Mouse (Mus musculus): ENCODE data around the gene Zdhhc15. TPM values are rescaled to one million over a fixed set of nuclear protein-coding genes. Genes with fewer than 3 reads are reported as not detected.

Zdhhc15 gene
- polyA plus RNA-seq, 1 experiment from 2014 or later = 9.2 TPM

DNA sequence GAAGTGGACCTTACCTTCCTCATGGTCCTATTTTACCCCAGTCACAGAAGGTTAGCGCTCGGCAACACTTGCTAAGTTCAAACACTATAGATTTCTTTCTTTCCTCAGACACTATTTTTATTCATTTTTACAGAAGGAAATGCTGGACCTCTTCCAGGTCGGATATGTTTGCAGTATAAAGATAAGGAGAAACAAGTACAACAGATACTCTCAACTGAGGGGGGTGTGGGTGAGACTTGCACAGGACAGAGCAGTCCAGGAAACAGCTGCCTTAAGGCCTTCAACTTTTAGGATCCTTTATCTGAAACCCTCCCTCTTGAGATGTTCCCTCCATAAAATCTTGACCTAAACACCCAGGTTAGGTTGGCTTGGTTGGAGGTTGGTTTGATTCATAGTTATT lies 103.4 kb downstream of the Zdhhc15 start:
- Histone ChIP-seq H3K4me3 (ENCODE audit: low read depth, low read length) (no peak overlapping the region), H3K4me2 (no peak overlapping the region), H3K9me3 (replicated peaks; ENCODE audit: control insufficient read depth, low read length) (no peaks in the 10 kb centered on the region), H3K27me3 (ENCODE audit: control insufficient read depth, insufficient read depth, low read length) (no peaks in the 10 kb centered on the region), H3K9ac (ENCODE audit: low read depth, low read length) (no peak overlapping the region), H3K36me3 (ENCODE audit: control insufficient read depth, insufficient read depth, low read length) (no peaks in the 10 kb centered on the region), H3K27ac (ENCODE audit: low read depth, low read length) (no peak overlapping the region), H3K4me1 (ENCODE audit: control insufficient read depth, insufficient read depth, low read length) (no peaks in the 10 kb centered on the region)
- WGBS (ENCODE audit: insufficient replicate concordance) = 57% methylated on average over 3 of the region's 3 CpGs
- ATAC-seq (replicated peaks; ENCODE audit: insufficient number of reproducible peaks, low FRiP score, low TSS enrichment) = no peak

DNA sequence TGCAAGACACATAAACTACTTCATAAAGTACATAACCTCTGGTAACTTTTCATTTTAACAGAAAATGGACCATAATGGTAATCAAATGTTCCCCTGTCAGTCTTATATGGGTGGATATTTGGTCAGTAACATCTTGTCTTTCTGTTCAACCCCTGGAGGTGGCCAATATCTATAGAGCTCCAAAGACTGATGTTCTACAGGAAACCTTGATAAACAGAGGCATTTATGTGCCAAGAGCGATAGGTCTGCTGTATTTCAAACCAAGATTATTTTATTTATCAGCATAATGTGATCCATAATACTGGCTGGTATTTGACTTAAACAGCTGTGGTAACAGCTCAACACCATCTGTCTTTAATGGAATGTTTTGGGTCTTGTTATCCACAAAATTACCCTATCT lies 125.6 kb downstream of the Zdhhc15 start:
- Histone ChIP-seq H3K9me3 (replicated peaks; ENCODE audit: control insufficient read depth, low read length) (no peaks in the 10 kb centered on the region), H3K36me3 (ENCODE audit: control insufficient read depth, insufficient read depth, low read length) (no peaks in the 10 kb centered on the region), H3K27me3 (ENCODE audit: control insufficient read depth, insufficient read depth, low read length) (no peaks in the 10 kb centered on the region), H3K4me1 (ENCODE audit: control insufficient read depth, insufficient read depth, low read length) (no peaks in the 10 kb centered on the region), H3K4me3 (ENCODE audit: low read depth, low read length) (no peak overlapping the region), H3K9ac (ENCODE audit: low read depth, low read length) (no peak overlapping the region), H3K27ac (ENCODE audit: low read depth, low read length) (no peak overlapping the region), H3K4me2 (no peak overlapping the region)
- ATAC-seq (replicated peaks; ENCODE audit: insufficient number of reproducible peaks, low FRiP score, low TSS enrichment) = no peak
- 94% methylated on average over 1 of the region's 1 CpGs for WGBS (ENCODE audit: insufficient replicate concordance)

DNA sequence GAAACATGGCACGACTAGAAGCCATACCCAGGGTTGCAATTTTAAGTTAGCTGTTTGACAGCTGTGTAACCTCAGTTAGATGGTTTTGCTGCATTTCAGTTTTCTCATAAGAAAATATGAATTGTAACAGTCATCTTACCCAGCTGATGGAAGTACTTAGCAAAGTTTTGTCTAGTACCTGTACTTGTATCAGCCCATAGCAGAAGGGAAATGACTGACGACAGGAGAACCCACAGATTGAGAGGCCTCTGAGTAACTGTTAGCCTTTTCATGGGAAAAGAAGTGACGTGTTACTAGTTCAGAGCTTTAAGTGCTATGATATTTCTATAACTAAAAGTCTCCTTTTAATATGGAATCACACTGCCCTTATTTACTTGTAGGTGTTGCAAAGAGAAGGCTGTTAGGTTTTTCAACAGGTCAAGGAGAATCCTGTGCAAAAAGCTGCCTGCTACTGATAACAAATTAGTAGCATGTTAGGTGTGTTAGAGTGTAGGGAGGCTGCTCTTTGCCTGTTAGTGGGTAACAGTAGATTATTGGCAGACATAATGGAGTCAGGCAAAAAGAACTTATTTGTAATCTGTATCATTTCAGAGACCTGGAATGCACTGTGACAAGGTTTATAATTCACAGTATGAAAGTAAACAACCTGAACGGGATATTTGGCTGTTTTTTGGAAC lies 126.8 kb downstream of the Zdhhc15 start:
- Histone ChIP-seq H3K4me2 (no peak overlapping the region), H3K9ac (ENCODE audit: low read depth, low read length) (no peak overlapping the region), H3K27ac (ENCODE audit: low read depth, low read length) (no peak overlapping the region), H3K36me3 (ENCODE audit: control insufficient read depth, insufficient read depth, low read length) (no peaks in the 10 kb centered on the region), H3K4me3 (ENCODE audit: low read depth, low read length) (no peak overlapping the region), H3K4me1 (ENCODE audit: control insufficient read depth, insufficient read depth, low read length) (no peaks in the 10 kb centered on the region), H3K9me3 (replicated peaks; ENCODE audit: control insufficient read depth, low read length) (no peaks in the 10 kb centered on the region), H3K27me3 (ENCODE audit: control insufficient read depth, insufficient read depth, low read length) (no peaks in the 10 kb centered on the region)
- WGBS (ENCODE audit: insufficient replicate concordance) = 62% methylated on average over 4 of the region's 4 CpGs
- no peak for ATAC-seq (replicated peaks; ENCODE audit: insufficient number of reproducible peaks, low FRiP score, low TSS enrichment)

DNA sequence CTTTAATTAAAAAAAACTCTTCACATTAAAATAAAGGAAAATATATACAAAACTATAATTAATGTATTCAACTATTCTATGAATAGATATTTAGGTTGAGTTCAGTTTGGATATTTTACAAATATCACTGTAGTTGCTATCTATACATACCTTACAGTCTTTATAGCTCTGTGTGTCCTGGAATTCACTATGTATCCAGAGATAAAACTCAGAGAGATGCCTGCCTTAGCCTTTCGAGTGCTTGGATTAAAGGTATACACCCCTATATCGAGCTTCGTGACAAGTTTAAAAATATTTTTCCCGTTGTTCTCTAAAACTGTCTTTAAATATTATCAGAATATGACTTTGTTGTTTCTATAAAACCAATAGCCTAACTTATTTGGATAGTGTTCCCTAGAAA lies 128.2 kb downstream of the Zdhhc15 start:
- ATAC-seq (replicated peaks; ENCODE audit: insufficient number of reproducible peaks, low FRiP score, low TSS enrichment) = no peak
- no peaks in the 10 kb centered on the region for H3K9me3 ChIP-seq (replicated peaks; ENCODE audit: control insufficient read depth, low read length)
- H3K9ac ChIP-seq (ENCODE audit: low read depth, low read length) = no peak overlapping the region
- WGBS (ENCODE audit: insufficient replicate concordance) = 80% methylated on average over 4 of the region's 4 CpGs
- no peaks in the 10 kb centered on the region for H3K27me3 ChIP-seq (ENCODE audit: control insufficient read depth, insufficient read depth, low read length)
- no peak overlapping the region for H3K27ac ChIP-seq (ENCODE audit: low read depth, low read length)
- no peak overlapping the region for H3K4me2 ChIP-seq
- no peaks in the 10 kb centered on the region for H3K4me1 ChIP-seq (ENCODE audit: control insufficient read depth, insufficient read depth, low read length)
- H3K36me3 ChIP-seq (ENCODE audit: control insufficient read depth, insufficient read depth, low read length) = no peaks in the 10 kb centered on the region
- H3K4me3 ChIP-seq (ENCODE audit: low read depth, low read length) = no peak overlapping the region

DNA sequence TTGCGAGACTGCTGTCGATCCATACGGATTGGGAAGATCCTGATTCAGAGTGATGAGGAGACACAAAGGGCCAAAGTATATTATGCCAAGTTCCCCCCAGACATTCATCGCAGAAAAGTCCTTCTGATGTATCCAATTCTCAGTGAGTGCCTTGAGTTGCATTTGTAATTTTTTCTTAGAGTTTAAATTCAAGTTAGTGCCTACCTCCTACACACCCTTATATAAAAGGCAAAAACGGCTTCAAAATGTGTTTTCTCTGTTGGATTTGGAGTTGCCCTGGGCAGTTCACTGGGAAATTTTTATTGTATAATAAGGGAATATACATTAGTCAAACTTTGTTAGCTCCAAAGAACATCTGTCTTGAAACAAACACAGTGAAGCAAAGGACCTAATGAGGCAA lies 169.1 kb downstream of the Zdhhc15 start:
- Histone ChIP-seq H3K4me1 (ENCODE audit: control insufficient read depth, insufficient read depth, low read length) (no peaks in the 10 kb centered on the region), H3K9me3 (replicated peaks; ENCODE audit: control insufficient read depth, low read length) (no peaks in the 10 kb centered on the region), H3K27ac (ENCODE audit: low read depth, low read length) (no peak overlapping the region), H3K36me3 (ENCODE audit: control insufficient read depth, insufficient read depth, low read length) (no peaks in the 10 kb centered on the region), H3K27me3 (ENCODE audit: control insufficient read depth, insufficient read depth, low read length) (no peaks in the 10 kb centered on the region), H3K4me3 (ENCODE audit: low read depth, low read length) (no peak overlapping the region), H3K9ac (ENCODE audit: low read depth, low read length) (no peak overlapping the region), H3K4me2 (no peak overlapping the region)
- ATAC-seq (replicated peaks; ENCODE audit: insufficient number of reproducible peaks, low FRiP score, low TSS enrichment) = no peak
- WGBS (ENCODE audit: insufficient replicate concordance) = 82% methylated on average over 5 of the region's 5 CpGs

DNA sequence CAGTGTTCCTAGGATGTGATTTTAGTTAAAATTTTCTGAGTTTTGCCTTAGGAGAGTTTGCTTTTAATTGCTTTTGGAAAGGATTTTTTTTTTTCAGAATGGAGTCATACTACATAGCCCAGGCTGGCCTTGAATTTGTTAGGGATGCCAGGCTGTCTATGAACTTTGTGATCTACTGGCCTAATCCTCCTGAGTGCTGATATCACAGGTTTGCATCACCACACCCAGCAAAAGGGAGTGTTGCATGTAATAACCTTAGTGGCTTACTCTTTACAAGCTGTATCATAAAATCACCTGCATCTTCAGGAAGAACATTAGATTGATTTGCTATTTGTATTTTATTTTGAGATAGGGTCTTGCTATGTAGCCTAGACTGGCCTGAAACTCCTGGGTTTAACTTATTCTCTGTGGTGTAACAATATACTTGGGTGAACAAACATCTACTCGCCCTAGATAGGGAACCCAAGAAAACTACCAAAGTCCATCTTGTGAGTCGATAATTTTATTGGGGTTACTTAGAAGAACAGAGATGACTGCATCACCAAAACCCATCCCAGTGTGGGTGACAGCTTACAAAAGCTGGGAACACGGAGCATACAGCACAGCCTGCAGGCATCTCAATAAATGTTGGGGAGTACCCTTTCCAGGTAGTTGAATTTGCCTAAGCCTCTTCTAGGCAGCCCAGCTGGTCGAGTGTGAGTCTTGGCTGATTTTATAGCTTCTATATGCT lies 181.1 kb downstream of the Zdhhc15 start:
- Histone ChIP-seq H3K9me3 (replicated peaks; ENCODE audit: control insufficient read depth, low read length) (no peaks in the 10 kb centered on the region), H3K27ac (ENCODE audit: low read depth, low read length) (no peak overlapping the region), H3K9ac (ENCODE audit: low read depth, low read length) (no peak overlapping the region), H3K27me3 (ENCODE audit: control insufficient read depth, insufficient read depth, low read length) (no peaks in the 10 kb centered on the region), H3K4me2 (no peak overlapping the region), H3K36me3 (ENCODE audit: control insufficient read depth, insufficient read depth, low read length) (no peaks in the 10 kb centered on the region), H3K4me3 (ENCODE audit: low read depth, low read length) (no peak overlapping the region), H3K4me1 (ENCODE audit: control insufficient read depth, insufficient read depth, low read length) (no peaks in the 10 kb centered on the region)
- WGBS (ENCODE audit: insufficient replicate concordance) = 42% methylated on average over 4 of the region's 4 CpGs
- ATAC-seq (replicated peaks; ENCODE audit: insufficient number of reproducible peaks, low FRiP score, low TSS enrichment) = no peak

DNA sequence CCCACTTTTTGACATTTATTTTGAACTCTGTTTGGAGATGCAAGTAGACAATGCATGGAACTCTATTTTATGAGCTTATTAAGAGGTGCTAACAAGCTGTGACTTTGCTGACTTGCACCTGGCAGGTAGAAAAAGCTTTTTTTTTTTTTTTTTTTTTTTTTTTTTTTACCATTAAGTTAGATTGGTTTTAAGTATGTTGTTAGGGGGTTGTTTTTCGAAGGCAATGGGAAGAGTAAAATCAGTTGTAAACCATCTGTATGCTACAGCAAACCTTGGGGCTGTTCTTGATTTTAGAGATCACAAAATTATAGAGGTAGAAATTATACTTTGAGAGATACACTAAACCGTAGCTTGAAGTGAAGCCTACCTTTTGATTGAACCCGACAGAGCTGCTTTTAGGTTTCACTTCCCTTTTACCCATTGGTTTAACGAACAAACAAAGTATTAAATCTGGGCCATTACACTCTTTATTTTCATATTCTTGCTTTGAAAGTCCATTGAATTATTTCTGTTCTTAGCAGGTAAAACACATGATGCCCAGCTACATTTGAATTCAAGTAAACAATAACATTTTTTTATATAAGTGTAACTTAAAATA lies 181.9 kb downstream of the Zdhhc15 start:
- H3K36me3 ChIP-seq (ENCODE audit: control insufficient read depth, insufficient read depth, low read length) = no peaks in the 10 kb centered on the region
- no peaks in the 10 kb centered on the region for H3K27me3 ChIP-seq (ENCODE audit: control insufficient read depth, insufficient read depth, low read length)
- H3K4me2 ChIP-seq = no peak overlapping the region
- no peak overlapping the region for H3K4me3 ChIP-seq (ENCODE audit: low read depth, low read length)
- WGBS (ENCODE audit: insufficient replicate concordance) = 74% methylated on average over 4 of the region's 4 CpGs
- no peak overlapping the region for H3K27ac ChIP-seq (ENCODE audit: low read depth, low read length)
- H3K4me1 ChIP-seq (ENCODE audit: control insufficient read depth, insufficient read depth, low read length) = no peaks in the 10 kb centered on the region
- no peaks in the 10 kb centered on the region for H3K9me3 ChIP-seq (replicated peaks; ENCODE audit: control insufficient read depth, low read length)
- ATAC-seq (replicated peaks; ENCODE audit: insufficient number of reproducible peaks, low FRiP score, low TSS enrichment) = no peak
- H3K9ac ChIP-seq (ENCODE audit: low read depth, low read length) = no peak overlapping the region

DNA sequence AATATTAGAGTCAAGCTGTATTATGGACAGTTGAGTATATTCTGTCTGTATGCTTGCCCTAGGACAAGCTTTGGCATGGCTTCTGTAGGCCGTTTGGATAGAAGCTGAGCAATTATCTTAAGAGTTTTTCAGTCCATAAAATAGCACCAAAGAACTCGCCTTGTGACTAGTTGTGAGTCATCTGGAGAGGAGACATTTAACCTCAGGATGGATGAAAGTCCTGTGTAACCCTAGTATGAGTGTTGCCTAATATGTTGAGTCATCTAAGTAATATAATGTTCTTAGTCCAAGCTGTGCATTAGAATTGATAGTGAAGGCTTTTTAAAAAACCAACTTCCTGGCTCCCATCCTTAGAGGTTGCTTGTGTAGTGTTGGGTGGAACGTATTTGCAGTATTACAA lies 182.8 kb downstream of the Zdhhc15 start:
- 63% methylated on average over 3 of the region's 3 CpGs for WGBS (ENCODE audit: insufficient replicate concordance)
- no peak overlapping the region for H3K4me3 ChIP-seq (ENCODE audit: low read depth, low read length)
- H3K27ac ChIP-seq (ENCODE audit: low read depth, low read length) = no peak overlapping the region
- no peak overlapping the region for H3K9ac ChIP-seq (ENCODE audit: low read depth, low read length)
- H3K36me3 ChIP-seq (ENCODE audit: control insufficient read depth, insufficient read depth, low read length) = no peaks in the 10 kb centered on the region
- H3K4me2 ChIP-seq = no peak overlapping the region
- no peaks in the 10 kb centered on the region for H3K4me1 ChIP-seq (ENCODE audit: control insufficient read depth, insufficient read depth, low read length)
- no peaks in the 10 kb centered on the region for H3K9me3 ChIP-seq (replicated peaks; ENCODE audit: control insufficient read depth, low read length)
- H3K27me3 ChIP-seq (ENCODE audit: control insufficient read depth, insufficient read depth, low read length) = peaks cover 2% of the 10 kb centered on the region; the same call in 1 of the 2 replicates
- ATAC-seq (replicated peaks; ENCODE audit: insufficient number of reproducible peaks, low FRiP score, low TSS enrichment) = no peak

Data from heart, embryonic 11.5 days (tissue).